Mouse (Mus musculus): ENCODE data around the gene Rb1.

Gene Rb1

GRCm38 (mm10) chr14:73325456-73326381 lies at the start of gene Rb1:
Rb1 (minus strand) TSS chr14:73325822.
- DNase-seq = peak; percentile 78 to 83

GRCm38 (mm10) chr14:73374315-73374890 lies 48.8 kb upstream of the Rb1 start:
- DNase-seq = peak in 1 of 2 experiments; percentile 41

GRCm38 (mm10) chr14:73373606-73374005 lies 48.0 kb upstream of the Rb1 start:
- DNase-seq = no peak

- no peak for DNase-seq
Observed at GRCm38 (mm10) chr14:73372990-73373389, 47.4 kb upstream of the Rb1 start.

GRCm38 (mm10) chr14:73371577-73371976 lies 46.0 kb upstream of the Rb1 start:
- DNase-seq = no peak

GRCm38 (mm10) chr14:73370695-73371372 lies 45.2 kb upstream of the Rb1 start:
- DNase-seq = no peak

- DNase-seq = no peak
Observed at GRCm38 (mm10) chr14:73370078-73370670, 44.6 kb upstream of the Rb1 start.

- no peak for DNase-seq
Observed at GRCm38 (mm10) chr14:73369634-73370033, 44.0 kb upstream of the Rb1 start.

GRCm38 (mm10) chr14:73368966-73369365 lies 43.3 kb upstream of the Rb1 start:
- no peak for DNase-seq

GRCm38 (mm10) chr14:73368221-73368620 lies 42.6 kb upstream of the Rb1 start:
- no peak for DNase-seq

GRCm38 (mm10) chr14:73366278-73366677 lies 40.7 kb upstream of the Rb1 start:
- no peak for DNase-seq

GRCm38 (mm10) chr14:73363782-73364181 lies 38.2 kb upstream of the Rb1 start:
- DNase-seq = no peak

GRCm38 (mm10) chr14:73354700-73355099 lies 29.1 kb upstream of the Rb1 start:
- no peak for DNase-seq

- DNase-seq = no peak
Observed at GRCm38 (mm10) chr14:73351118-73351517, 25.5 kb upstream of the Rb1 start.

- DNase-seq = no peak
Observed at GRCm38 (mm10) chr14:73350029-73350428, 24.4 kb upstream of the Rb1 start.

GRCm38 (mm10) chr14:73349061-73349670 lies 23.5 kb upstream of the Rb1 start:
- no peak for DNase-seq

GRCm38 (mm10) chr14:73347302-73347701 lies 21.7 kb upstream of the Rb1 start:
- DNase-seq = no peak

GRCm38 (mm10) chr14:73345614-73346013 lies 20.0 kb upstream of the Rb1 start:
- no peak for DNase-seq

GRCm38 (mm10) chr14:73340051-73340755 lies 14.6 kb upstream of the Rb1 start:
- no peak for DNase-seq

- no peak for DNase-seq
Observed at GRCm38 (mm10) chr14:73339615-73340014, 14.0 kb upstream of the Rb1 start.

- no peak for DNase-seq
Observed at GRCm38 (mm10) chr14:73336316-73337080, 10.9 kb upstream of the Rb1 start.
